Mouse (Mus musculus): ENCODE measurements around the gene Dzip3. TPM values are rescaled to one million over a fixed set of nuclear protein-coding genes. Genes with fewer than 3 reads are reported as not detected.

Dzip3 gene
- 1 to 10 TPM; 2.9 to 4.0 (median 3.1) TPM for total RNA-seq (2022)

DNA sequence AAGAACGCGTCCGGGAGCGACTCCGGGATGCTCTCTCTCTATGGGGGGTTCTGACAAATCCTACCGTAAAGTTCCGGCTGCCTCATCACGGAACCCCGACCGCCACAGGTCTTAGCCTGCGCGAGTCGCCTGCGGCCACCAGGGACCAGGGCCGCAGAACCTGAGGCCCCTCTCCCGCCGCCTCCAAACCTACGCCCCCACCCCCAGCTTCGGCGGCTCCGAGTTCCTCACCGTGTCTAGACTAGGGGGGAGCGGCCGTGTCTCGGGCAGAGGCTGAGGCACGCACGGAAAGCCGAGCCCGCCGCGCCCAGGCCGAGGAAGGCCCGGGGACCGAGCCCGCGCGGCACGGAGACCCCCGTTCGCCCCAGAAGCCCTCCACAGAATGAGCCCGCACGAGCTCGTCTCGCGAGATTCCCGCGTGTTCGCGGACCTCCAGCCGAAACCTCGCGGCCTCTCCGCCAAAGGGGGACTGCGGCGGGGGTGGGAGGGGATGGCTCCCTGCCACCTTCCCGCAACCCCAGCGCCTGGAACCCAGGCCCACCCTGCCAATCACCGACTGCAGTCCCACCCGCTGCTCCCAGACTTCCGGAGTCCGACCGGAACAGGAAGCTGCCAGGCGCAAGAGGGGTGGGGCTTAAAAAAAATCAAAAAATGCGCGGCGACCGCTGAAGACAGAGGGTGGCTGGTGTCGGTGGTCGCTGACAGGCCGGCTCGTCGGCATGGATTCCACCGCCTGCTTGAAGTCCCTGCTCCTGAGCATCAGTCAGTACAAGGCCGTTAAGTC lies at the start of gene Dzip3, which contains the start of gene Cip2a:
Dzip3 (minus strand) TSS at position 607 of the 784 bp plus-strand sequence.
Cip2a (plus strand) TSS at position 627 of the 784 bp plus-strand sequence.
- peak; percentile 70 to 80 for DNase-seq (ENCODE audit: low spot score in 2 of 2)

DNA sequence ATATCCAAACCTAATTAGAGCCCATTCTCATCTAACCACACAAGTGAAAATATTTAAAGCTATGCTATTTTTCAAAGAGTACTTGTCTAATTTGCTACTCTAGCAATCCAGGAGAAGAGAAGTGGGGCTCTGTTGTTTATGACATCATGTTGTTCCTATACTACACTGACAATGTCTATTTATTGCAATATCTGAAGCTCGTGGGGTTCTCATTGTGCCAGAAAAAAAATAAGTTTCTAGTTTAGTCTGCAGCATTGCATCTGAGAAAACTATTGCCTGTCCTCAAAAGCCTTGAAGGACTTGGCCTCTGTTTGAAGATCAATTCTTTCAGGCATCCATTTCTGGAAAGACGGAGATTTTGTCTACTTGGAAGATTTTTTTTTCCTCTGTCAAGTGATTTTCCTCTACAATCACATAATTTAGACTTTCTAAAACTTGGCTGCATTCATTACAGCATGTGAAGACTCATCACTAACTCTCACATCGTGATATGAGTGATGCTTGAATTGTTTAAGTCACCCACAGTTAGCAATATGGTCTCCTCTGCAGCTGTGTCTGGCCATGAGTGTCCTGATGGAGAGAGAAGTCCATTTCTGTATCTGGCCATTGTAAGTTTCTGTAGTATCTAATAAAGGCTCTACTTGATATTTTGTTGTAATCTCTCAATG lies 46.7 kb upstream of the Dzip3 start:
- no peak for DNase-seq (ENCODE audit: low spot score in 2 of 2)

GRCm38 (mm10) chr16:49037771-49038170 lies 43.8 kb upstream of the Dzip3 start:
- no peak for DNase-seq (ENCODE audit: low spot score in 2 of 2)

DNA sequence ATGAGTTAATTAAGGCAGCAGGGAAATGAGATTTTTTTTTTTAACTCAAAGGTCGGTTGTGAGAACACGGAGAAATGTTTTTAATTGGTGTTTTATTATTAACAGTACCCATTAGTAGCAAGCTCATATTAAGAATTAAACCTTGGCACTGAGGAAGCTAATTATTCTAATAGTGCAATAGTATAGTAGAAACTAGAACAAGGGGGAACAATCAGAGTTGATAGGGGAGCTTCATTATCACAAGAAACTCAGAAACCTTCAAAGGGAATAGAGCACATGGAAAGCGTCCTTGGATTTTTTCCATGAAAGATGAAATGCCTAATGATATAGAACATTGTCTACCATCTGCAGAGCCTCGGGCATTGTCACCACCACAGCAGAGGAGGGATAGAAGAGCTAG lies 41.9 kb upstream of the Dzip3 start:
- DNase-seq (ENCODE audit: low spot score in 2 of 2) = no peak

GRCm38 (mm10) chr16:49016620-49017332 lies 22.8 kb upstream of the Dzip3 start:
- no peak for DNase-seq (ENCODE audit: low spot score in 2 of 2)

GRCm38 (mm10) chr16:49004151-49004550 lies 10.2 kb upstream of the Dzip3 start:
- DNase-seq (ENCODE audit: low spot score in 2 of 2) = no peak

DNA sequence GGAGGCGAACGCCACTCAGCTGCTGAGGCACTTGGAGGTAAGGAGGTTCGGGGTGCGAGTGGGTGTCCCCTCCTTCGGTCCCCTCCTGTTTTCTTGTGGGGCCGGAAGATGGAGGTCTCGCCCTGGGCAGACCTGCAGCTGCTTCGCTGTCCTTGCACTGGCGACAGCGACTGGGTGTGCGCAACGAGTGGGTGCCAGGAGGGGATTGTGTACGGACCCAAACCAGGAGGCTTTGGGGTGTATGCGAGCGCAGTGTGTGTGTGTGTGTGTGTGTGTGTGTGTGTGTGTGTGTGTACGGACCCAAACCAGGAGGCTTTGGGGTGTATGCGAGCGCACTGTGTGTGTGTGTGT lies 353 bp upstream of the Dzip3 start:
- DNase-seq (ENCODE audit: low spot score in 2 of 2) = no peak

DNA sequence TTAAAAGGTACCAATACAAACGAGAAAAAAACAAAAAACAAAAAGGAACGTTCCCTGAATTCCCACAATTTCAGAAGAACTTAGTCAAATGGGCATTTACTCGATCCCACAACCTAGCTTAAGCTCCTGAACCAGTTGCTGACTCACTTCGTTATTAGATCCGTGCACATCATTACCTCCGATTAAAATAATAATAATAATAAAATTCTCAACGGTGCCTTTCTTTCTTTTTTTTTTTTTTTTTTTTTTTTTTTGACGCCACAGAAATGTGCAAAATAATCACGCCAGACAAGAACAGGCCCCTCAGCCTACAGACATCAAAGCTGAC lies 770 bp downstream of the Dzip3 start:
- DNase-seq (ENCODE audit: low spot score in 2 of 2) = no peak

DNA sequence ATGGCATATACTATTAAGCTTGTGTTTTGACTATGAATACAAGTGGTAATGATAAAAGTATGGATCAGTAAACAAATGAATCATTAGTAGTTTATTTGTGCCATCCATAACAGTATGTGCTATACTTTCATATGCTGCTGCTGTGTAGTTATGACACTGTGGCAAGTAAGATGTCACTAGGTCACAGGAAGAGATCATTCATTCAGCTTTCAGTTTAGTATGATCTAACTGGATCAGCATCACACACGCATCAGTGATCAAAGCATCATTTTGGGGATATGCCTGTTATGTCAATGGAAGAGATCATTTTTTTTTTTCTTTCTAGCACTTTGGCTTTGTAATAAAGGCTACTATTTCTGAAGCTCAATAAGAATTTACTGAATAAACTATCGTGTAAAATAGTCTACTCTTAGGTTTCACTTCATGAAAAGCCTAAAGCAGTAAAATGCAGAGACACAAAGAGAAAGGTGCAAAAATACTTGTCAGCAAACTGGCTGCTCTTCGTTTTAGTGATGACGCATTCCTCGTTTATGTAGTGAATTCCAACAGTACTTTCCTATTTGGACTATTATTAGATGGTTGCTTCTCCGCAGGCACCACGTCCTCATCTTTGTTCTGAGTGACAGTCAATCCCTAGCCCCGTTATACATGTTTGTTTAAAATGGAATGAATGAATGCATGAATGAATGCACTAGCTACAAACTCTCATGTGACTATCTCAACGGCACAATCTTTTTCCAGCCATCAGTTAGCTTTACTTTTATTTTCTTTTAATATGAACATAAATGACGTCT lies 1.3 kb downstream of the Dzip3 start:
- DNase-seq (ENCODE audit: low spot score in 2 of 2) = no peak

DNA sequence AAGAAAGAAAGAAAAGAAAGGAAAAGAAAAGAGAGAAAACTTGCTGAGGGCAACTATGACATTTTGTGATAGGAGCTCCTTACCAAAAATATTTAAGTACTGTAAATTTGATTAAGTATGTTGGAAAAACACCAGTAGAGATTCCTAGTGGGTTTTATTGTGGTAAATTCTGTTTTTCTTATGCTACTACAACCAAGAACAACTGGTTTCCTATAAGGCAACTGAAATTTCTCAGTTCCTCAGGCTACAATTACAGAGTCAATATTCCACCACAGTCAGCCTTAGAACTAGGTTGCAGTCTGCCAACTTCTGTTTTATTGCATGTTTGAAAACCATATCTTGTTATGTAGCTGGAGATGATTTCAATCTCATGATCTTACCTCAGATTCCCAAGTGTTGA lies 4.3 kb downstream of the Dzip3 start:
- no peak for DNase-seq (ENCODE audit: low spot score in 2 of 2)

- no peak for DNase-seq (ENCODE audit: low spot score in 2 of 2)
These were observed 8.8 kb downstream of the Dzip3 start for GRCm38 (mm10) chr16:48985034-48985627.

DNA sequence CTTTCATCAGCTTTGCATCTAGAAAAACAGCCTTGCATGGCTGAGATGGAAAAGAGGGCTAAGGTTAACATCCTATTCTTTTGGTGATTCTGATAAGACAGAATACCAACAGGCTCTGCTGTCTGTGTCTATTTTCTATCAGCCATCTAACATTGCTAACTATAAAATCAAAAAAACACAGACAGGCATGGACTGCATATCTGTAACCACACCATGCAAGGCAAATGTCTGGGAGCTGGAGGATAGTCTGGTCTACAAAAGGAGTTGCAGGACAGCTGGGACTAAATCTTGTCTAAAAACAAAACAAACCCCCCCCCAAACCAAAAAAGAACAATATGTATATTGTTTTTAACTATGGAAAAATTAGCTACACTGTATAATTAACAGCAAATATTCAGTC lies 14.0 kb downstream of the Dzip3 start:
- DNase-seq (ENCODE audit: low spot score in 2 of 2) = no peak

DNA sequence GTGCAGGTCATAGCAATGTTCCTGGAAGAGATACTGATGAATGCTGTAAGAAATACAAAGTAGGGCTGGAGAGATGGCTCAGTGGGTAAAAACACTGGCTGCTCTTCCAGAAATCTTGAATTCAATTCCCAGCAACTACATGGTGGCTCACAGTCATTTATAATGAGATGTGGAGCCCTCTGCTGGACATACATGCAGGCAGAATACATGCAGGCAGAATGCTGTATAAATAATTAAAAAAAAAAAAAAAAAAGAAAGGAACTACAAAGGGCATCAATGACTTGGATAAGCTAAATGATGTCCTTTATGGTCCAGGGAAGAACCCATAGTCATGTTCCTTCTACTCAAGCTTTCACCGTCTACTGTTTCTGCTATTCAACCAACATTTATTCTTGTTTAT lies 20.4 kb downstream of the Dzip3 start:
- DNase-seq (ENCODE audit: low spot score in 2 of 2) = no peak

- DNase-seq (ENCODE audit: low spot score in 2 of 2) = no peak
These were observed 21.0 kb downstream of the Dzip3 start for GRCm38 (mm10) chr16:48972996-48973395.

GRCm38 (mm10) chr16:48941805-48942204 lies 52.2 kb downstream of the Dzip3 start:
- no peak for DNase-seq (ENCODE audit: low spot score in 2 of 2)

- DNase-seq (ENCODE audit: low spot score in 2 of 2) = no peak
These were observed 70.2 kb downstream of the Dzip3 start for GRCm38 (mm10) chr16:48923724-48924123.

GRCm38 (mm10) chr16:48913206-48913605 lies 80.8 kb downstream of the Dzip3 start:
- no peak for DNase-seq (ENCODE audit: low spot score in 2 of 2)

DNA sequence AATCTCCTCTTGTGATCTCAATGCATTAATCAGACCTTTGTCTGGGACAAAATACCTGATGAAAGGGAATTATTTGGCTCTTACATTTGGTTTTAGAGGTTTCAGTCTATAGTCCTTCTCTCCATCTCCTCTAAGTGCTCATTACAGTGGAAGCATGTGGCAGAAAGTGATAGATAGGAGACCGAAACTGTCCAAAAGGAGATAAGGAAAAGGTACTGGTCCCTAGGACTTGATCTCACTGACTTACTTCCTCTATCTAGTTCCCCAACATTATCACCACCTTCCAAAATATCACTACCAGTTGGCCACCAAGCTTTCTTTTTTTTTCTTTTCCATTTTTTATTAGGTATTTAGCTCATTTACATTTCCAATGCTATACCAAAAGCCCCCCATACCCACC lies 82.8 kb downstream of the Dzip3 start:
- DNase-seq (ENCODE audit: low spot score in 2 of 2) = no peak

DNA sequence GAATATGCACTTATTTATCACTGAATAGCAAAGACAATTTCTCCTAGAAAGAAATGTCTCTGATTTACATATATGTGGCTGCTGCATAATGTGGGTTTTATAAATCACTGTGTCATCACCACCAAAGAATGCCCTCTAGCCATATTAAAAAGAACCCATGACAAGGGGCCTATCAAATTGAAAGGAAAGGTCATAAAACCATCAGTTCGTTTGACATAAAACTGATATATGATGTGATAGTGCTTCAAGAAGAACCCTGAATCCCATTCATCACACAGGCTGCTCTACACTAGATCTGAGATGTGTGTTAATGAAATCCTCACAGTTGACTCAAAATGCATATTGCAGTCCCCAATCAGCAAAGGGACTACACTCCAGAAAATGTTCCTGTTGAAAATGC lies 94.1 kb downstream of the Dzip3 start:
- no peak for DNase-seq (ENCODE audit: low spot score in 2 of 2)

- no peak for DNase-seq (ENCODE audit: low spot score in 2 of 2)
These were observed 103.2 kb downstream of the Dzip3 start for GRCm38 (mm10) chr16:48890733-48891132.
